Mouse (Mus musculus): ENCODE measurements at regions not wholly inside any gene's neighbourhood (a gene's known extent, or its start where the extent isn't known, plus 50 kb on each side); places are given as distances from the start of the nearest gene placed in this dataset.

GRCm38 (mm10) chr6:6779157-6779556 lies 84.0 kb upstream of the Dlx6 start:
- no peak overlapping the region for H3K9ac ChIP-seq
- no peaks in the 10 kb centered on the region for H3K4me1 ChIP-seq (replicated peaks)
- H3K36me3 ChIP-seq = no peaks in the 10 kb centered on the region
- WGBS = 74% methylated on average over 1 of the region's 1 CpGs
- no peaks in the 10 kb centered on the region for H3K27me3 ChIP-seq
- ATAC-seq (ENCODE audit: low FRiP score) = no peak
- no peak overlapping the region for H3K4me2 ChIP-seq
- H3K9me3 ChIP-seq = no peaks in the 10 kb centered on the region
- no peak overlapping the region for H3K27ac ChIP-seq
- H3K4me3 ChIP-seq = no peak overlapping the region

- Histone ChIP-seq H3K9ac (no peak overlapping the region), H3K27me3 (no peaks in the 10 kb centered on the region), H3K36me3 (no peaks in the 10 kb centered on the region), H3K27ac (no peak overlapping the region), H3K4me3 (no peak overlapping the region), H3K4me2 (no peak overlapping the region), H3K4me1 (replicated peaks) (no peaks in the 10 kb centered on the region), H3K9me3 (no peaks in the 10 kb centered on the region)
- no peak for ATAC-seq (ENCODE audit: low FRiP score)
- WGBS = 46% methylated on average over 3 of the region's 3 CpGs
Measured at GRCm38 (mm10) chr6:6781556-6781955, 81.6 kb upstream of the Dlx6 start.

- Histone ChIP-seq H3K4me2 (no peak overlapping the region), H3K4me1 (replicated peaks) (no peaks in the 10 kb centered on the region), H3K4me3 (no peak overlapping the region), H3K27me3 (no peaks in the 10 kb centered on the region), H3K36me3 (no peaks in the 10 kb centered on the region), H3K9me3 (no peaks in the 10 kb centered on the region), H3K9ac (no peak overlapping the region), H3K27ac (no peak overlapping the region)
- ATAC-seq (ENCODE audit: low FRiP score) = no peak
- WGBS = 42% methylated on average over 1 of the region's 1 CpGs
Measured at GRCm38 (mm10) chr6:6785939-6786490, 77.1 kb upstream of the Dlx6 start.

- Histone ChIP-seq H3K4me1 (replicated peaks) (no peaks in the 10 kb centered on the region), H3K27me3 (no peaks in the 10 kb centered on the region), H3K9ac (no peak overlapping the region), H3K9me3 (no peaks in the 10 kb centered on the region), H3K4me3 (no peak overlapping the region), H3K27ac (no peak overlapping the region), H3K4me2 (no peak overlapping the region), H3K36me3 (no peaks in the 10 kb centered on the region)
- ATAC-seq (ENCODE audit: low FRiP score) = no peak
- WGBS = 82% methylated on average over 4 of the region's 4 CpGs
Measured at GRCm38 (mm10) chr6:6787490-6787889, 75.6 kb upstream of the Dlx6 start.

- Histone ChIP-seq H3K9ac (no peak overlapping the region), H3K27me3 (no peaks in the 10 kb centered on the region), H3K4me1 (replicated peaks) (no peaks in the 10 kb centered on the region), H3K36me3 (no peaks in the 10 kb centered on the region), H3K27ac (no peak overlapping the region), H3K4me3 (no peak overlapping the region), H3K9me3 (no peaks in the 10 kb centered on the region), H3K4me2 (no peak overlapping the region)
- 0 out of 2 replicates have a peak, but pooled peaks have one; percentile 39 for ATAC-seq (ENCODE audit: low FRiP score)
- 65% methylated on average over 6 of the region's 6 CpGs for WGBS
Measured at GRCm38 (mm10) chr6:6794320-6795018, 68.7 kb upstream of the Dlx6 start.

GRCm38 (mm10) chr6:6800377-6800776 lies 62.8 kb upstream of the Dlx6 start:
- H3K27ac ChIP-seq = no peak overlapping the region
- H3K36me3 ChIP-seq = no peaks in the 10 kb centered on the region
- no peaks in the 10 kb centered on the region for H3K4me1 ChIP-seq (replicated peaks)
- no peak overlapping the region for H3K4me3 ChIP-seq
- ATAC-seq (ENCODE audit: low FRiP score) = 0 out of 2 replicates have a peak, but pooled peaks have one; percentile 57
- WGBS = 95% methylated on average over 2 of the region's 2 CpGs
- no peak overlapping the region for H3K4me2 ChIP-seq
- H3K9ac ChIP-seq = no peak overlapping the region
- no peaks in the 10 kb centered on the region for H3K27me3 ChIP-seq
- H3K9me3 ChIP-seq = no peaks in the 10 kb centered on the region

- Histone ChIP-seq H3K27me3 (no peaks in the 10 kb centered on the region), H3K4me1 (replicated peaks) (no peaks in the 10 kb centered on the region), H3K4me2 (no peak overlapping the region), H3K27ac (no peak overlapping the region), H3K36me3 (no peaks in the 10 kb centered on the region), H3K9ac (no peak overlapping the region), H3K9me3 (no peaks in the 10 kb centered on the region), H3K4me3 (no peak overlapping the region)
- WGBS = 87% methylated on average over 15 of the region's 15 CpGs
- no peak for ATAC-seq (ENCODE audit: low FRiP score)
Measured at GRCm38 (mm10) chr6:6801563-6802259, 61.4 kb upstream of the Dlx6 start.
